Mouse (Mus musculus): ENCODE measurements around the gene Ccl6.

DNA sequence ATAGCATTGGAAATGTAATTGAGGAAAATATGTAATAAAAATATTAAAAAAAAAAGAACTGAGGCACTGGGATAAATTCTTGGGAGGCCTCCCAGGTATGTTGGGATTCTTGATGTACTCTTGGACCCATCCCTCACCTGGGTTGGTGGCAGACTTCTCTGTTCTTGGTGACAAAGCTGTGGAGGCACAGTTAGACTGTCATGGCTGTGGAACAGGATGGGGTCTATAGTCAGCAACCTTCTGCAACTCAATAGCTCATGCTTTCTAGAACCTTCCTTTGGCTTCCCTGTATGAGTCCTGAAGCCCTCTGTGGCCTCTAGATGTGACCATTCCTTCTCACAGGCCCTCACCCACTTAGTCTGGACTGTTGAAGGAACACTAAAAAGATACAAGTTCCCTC, 26.3 kb downstream of the Ccl6 start:
- no peak for TF ChIP-seq GATA1 (IDR thresholded peaks at IDR 0.05; ENCODE audit: low read length)
- no peak for TF ChIP-seq TAL1 (IDR thresholded peaks at IDR 0.05; ENCODE audit: low read length)

Measured in erythroblast, embryonic 14.5 days (primary cell).